Mouse (Mus musculus) B cell, adult 2 months (primary cell): ENCODE data around the gene Lemd1.

Experiments used
- DNase-seq, 2 experiments: peaks; one replicate each; pipeline ENCODE4 v3.0.0; 2022

Gene Lemd1

DNA sequence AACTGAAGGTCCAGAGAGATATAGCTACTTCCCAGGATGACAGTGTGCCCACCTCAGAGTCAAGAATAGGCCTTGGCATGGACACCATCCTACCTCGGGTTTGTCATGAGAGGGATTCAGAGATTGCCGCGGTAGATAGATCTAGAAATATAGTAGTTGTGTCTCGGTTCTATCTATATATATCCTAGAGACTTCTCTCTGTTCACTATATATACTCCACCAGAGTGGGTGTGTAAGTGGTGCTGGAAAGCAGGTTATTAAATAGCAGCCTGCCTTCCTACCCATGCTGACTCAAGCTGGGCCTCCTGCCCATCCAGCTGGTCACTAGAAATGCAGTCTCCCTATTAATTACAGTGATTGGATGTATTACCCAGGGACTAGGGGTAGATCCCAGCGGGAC lies 11.5 kb downstream of the Lemd1 start:
- DNase-seq = no peak

DNA sequence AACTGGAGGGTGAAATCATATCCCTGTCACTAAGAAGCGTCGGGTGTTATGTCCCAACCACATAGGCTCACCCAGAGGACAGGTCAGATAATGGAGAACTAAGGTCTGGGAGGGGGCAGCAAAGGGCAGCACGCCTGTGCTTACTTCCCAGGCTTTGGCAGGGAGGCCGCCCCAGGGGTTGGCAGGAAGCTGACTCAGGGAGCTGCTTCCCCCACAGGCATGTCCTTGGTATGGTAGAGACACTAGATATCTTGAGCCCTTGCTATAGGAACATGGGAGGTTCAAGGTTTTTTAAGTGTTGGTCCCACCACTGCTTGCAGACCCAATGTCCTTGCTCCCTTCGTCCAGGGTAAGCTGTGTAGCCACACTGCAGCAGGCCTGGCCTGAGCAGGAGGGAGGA lies 14.7 kb downstream of the Lemd1 start:
- DNase-seq = no peak

GRCm38 (mm10) chr1:132206828-132207227 lies 15.6 kb downstream of the Lemd1 start:
- DNase-seq = no peak

DNA sequence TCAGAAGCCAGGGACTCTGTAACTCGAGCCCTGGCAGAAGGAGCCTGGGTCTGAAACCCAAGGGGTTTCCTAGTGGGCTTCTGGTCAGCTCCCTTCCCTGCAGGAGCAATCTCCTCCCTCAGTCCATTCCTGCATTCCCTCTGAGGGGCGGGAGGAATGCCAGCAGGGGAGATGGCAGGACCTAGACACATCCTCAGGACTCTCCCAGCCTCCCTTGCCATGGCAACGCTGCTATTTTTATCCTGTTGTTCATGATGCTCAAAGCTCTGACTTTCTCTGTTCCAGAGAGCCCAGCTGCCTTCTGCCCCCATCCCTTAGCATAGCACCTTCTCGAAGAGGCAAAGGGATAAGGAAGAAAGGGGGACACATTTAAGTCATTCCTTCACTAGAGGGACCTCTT lies 16.9 kb downstream of the Lemd1 start:
- DNase-seq = no peak

DNA sequence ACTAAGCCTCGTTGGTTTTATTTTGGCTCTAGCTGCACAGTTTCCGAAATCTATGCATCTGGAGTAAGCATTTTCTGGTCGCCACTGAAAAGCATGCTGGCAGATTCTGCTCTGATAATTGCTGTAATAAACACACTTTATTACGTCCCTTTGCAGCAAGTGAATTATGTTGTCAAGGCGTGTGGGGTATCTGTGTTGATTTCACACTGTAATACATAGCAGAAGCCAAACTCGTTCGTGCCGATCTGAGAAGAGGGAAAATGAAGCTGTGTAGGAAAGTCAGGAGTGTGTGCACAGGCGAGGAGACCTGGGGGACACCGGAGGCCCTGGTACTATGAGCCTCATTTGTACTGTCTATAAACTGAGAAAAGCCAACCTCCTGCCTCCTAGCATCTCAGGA lies 18.2 kb downstream of the Lemd1 start:
- DNase-seq = no peak

- peak; percentile 32 to 39 for DNase-seq
These were observed 19.7 kb downstream of the Lemd1 start for GRCm38 (mm10) chr1:132210922-132211321.

DNA sequence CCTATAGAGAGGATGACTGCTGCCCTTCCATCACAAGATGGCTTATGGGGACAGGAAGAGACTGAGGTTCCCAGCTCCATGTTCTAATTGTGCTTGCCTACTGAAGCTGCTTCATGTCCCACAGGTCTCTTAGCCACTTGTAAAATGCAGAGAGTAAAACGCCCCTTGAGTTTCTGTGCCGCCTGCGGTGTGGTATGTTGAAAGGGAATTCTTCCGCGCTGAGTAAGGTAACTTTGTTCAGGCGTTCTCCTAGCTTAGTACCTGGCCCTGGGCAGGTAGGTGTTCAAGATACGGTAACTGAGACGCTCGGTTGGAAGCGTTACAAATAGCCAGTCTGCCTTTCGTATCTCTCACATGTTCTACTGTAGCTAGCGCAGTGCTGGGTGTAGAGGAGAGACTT lies 20.4 kb downstream of the Lemd1 start:
- no peak for DNase-seq

GRCm38 (mm10) chr1:132212218-132212617 lies 21.0 kb downstream of the Lemd1 start:
- DNase-seq = peak; percentile 60 to 62

DNA sequence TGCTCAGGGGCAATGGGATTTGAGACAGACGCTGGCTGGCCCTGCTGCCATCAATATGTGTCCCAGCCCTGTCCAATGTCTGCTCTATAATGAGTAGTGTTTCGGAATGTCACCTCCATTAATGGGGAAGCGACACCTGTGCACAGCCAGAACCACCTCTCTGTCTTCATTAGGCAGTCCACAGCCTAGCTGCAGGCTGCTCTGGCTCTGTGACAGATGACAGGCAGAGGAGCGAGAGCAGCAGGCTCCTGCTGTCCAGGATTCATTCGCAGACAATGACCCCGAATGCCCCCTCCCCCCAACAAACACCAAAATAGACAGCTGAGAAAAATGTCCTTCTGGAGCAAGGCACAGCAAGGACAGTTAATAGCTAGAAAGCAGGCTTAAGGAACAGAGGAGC lies 21.8 kb downstream of the Lemd1 start:
- no peak for DNase-seq

DNA sequence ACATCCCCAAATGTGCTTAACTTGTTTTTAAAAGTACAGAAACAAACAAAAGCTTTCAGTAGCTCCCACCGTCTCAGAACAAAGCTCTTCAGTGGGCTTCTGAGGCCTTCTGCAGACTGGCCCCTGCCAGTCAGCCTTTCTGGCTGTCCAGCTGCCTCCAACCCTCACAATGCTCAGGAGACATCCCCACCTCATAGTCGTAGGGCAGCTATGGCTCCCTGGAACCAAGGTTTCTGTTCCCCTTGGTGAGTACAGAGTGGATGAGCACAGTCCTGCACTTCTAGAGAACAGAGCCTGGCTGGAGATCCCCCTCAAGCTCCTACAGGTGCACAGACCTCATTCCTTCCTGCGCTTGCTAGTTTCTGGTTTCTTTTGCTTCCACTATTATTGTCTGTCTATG lies 25.0 kb downstream of the Lemd1 start:
- no peak for DNase-seq

DNA sequence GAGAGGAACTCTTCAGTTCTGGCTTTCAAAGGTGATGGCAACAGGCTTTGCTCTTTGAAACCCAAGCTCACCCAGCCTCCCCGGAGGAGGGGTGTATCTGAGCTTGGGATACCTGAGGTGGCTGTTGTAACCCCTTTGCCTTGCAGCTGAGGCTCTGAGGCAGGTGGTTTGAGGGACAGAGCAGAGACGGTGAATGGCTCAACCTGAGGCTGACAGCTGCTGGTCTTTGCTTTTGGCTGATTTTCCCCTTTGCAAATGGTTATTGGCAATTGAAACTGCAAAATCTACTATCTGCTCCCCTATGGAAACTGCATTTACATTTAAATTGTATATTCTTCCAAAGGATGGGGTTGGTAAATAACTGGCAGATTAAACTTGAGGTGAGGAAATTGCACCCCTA lies 30.4 kb downstream of the Lemd1 start:
- DNase-seq = no peak

DNA sequence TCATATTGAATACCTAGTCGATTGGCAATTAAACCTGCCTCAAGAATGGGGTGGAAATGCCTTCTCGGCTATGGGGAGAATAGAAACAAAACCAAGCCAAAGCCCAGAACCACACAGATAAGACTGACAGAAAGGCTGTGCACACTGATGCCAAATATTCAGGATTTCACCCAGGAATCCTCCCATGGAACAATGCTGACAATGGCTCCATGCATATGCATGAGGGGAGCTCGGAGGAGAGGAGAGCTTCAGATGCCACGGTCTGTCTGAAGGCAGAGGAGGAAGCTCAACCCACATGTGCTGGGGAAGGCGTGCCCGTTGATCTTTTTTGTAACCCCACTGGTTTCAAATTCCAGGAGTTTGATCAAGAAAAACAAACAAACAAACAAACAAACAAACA lies 30.9 kb downstream of the Lemd1 start:
- DNase-seq = no peak

DNA sequence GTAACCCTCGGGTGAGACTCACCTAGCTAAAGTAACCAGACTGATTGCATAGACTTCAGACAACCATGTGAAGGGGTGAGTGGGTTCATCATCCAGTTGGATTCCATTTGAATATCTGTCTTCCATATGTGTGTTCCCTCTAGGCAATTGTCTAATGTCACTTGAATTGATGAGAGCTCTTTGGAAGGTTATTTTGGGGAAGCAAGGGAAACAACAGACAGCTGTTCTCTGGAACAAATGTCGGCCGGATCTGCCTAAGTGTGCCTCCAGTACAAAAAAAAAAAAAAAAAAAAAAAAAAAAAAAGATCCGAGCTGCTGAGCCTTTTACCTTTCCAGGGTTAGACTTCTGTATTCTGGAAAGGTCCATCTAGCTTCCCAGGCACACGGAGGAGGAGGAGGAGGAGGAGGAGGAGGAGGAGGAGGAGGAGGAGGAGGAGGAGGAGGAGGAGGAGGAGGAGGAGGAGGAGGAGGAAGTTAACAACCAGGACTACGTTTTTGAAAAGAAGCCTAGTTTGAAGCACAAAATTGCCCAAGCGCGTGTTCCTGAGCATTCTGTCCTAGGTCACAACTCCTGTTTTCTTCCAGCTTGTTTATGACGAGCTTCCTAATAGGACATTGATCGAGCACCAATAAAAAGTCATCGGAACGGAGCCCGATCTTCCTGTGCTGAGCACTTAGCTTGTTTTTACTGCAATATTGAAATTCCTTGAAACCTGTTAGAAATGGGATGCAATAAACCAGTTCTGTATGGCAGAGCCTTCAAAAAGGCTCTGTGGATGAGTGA lies 35.3 kb downstream of the Lemd1 start:
- DNase-seq = no peak

DNA sequence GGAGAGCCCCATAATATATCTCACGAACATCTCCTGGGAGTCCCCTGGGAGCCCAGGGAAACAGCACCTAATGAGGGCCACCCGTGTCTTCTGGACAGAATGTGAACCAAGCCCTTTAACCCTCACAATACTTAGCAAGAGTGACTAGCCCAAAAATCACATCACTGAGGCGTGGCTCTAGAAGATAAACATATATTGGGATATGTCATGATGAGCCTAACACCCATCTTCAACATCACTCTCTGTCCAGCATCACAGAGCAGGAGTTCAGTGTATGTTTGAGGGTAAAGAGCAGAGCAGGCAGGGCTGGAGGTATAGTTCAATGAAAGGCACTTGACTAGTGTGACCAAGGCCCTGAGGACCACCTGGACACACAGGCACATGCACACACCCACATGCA lies 38.4 kb downstream of the Lemd1 start, which contains the start of gene Gm10188:
Gm10188 (minus strand) TSS at position 101 of the 400 bp plus-strand sequence.
- no peak for DNase-seq

DNA sequence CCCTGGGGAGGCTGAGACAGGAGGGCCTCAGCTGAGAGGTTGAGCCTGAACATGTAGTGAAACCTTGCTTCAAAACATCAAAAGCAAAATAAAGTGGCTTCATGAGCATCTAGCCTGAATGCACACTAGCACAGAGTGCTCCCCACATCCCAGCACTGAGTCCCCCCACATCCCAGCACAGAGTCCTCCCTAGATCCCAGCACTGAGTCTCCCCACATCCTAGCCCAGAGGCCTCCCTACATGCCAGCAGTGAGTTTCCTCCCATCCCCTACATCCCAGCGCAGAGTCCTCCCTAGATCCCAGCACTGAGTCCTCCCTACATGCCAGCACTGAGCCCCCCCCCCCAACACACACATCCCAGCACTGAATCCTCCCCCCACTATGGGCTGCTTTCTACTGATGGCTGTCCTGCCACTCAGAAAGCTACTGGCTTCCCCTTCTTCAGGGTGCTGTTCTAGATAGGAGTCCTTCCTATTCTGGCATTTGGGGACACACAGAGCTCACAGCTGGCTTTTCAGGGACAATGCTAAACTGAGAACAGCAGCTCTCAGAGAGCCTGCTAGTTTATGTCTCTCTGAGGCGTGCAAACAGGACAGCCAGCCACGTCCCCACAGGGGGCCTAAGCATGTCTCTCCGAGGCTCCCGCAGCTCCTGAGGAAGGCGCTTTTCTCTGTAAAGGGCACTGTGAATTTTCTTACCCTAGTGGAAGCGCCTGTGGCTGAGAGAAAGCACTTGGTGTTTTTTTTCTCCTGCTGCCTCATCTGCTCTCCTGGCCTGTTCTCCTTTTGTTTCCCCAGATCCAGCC lies 40.4 kb downstream of the Lemd1 start:
- DNase-seq = no peak

GRCm38 (mm10) chr1:132233566-132233965 lies 42.3 kb downstream of the Lemd1 start:
- peak; percentile 17 to 27 for DNase-seq

GRCm38 (mm10) chr1:132234757-132235273 lies 43.6 kb downstream of the Lemd1 start:
- DNase-seq = no peak

DNA sequence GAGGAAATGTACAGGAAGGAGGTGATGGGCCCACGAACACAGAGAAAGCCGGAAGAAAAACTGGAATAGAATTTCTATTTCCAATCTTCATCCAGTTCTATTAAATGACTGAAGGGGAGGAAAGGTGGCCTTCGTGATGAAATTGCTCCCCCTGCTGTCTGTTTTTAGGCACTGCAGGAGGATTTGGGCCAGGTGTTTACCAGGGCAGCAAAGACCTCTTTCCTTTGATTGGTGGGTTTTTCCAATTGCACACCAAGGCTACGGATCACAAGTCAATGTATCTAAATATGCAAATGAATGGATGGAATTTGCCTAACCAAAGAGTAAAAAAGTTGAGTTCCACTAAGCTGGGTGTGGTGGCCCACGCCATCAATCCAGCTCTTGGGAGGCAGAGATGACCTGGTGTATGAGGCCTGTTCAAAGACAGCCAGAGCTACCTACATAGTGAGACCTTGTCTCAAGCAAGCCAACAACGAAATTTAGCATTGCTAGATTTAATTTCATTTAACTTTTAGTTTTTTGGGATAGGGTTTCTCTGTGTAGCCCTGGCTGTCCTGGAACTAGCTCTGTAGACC lies 46.4 kb downstream of the Lemd1 start:
- peak; percentile 76 to 79 for DNase-seq

DNA sequence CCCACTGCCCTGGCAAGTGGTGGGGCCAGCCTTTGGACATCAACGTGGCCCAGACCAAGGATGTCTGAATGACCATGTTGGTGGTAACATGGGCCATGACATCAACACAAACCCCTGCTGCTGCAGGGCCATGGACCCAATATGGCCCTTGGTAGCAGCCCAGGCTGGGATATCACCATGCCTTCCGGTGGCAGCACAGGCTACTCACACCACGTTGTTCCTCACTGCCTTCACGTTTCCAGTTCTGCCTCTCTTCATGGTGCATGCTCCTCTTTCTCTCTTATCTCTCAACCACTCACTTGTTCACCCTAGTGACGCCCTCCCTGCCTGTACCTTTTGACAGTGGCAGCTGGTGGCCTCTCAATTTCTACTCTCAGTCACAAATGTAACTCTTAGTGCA lies 53.8 kb downstream of the Lemd1 start:
- DNase-seq = no peak

DNA sequence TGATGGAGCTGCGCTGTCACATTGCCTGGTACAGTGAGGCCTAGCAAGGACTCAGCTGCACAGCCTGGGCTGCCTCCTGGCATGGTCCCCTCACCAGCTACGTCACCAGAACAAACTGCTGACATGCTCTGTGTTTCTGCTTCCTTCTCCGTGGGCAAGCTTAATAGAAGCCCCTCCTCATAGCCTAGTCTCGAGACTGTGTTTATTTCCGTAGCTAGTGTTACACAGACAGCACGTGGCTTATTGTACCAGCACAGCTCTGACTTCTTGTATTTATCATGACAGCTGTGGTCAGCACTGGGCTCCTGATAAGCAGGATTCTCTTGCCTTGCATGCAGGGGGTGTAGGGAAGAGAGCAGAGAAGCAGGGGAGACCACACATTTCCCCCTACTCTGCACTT lies 54.9 kb downstream of the Lemd1 start:
- DNase-seq = peak; percentile 56 to 58

DNA sequence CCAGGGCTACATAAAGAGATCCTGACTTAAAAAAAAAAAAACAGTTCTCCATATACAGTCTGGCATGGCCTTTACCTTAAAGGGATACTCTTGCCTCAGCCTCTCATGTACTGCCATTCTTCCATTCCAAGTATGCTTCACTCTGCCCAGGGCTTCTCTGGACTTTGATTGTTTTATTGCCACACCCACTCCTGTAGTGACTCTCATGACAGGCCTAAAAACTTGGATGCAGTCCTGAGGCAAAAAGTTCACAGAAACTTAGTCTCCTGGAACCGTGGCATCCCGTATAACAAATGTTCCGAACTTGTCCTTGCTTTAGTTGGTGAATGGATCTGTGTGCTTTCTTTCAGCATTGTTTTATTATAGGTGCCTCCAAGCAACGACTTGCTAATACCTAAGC lies 55.4 kb downstream of the Lemd1 start:
- DNase-seq = no peak

DNA sequence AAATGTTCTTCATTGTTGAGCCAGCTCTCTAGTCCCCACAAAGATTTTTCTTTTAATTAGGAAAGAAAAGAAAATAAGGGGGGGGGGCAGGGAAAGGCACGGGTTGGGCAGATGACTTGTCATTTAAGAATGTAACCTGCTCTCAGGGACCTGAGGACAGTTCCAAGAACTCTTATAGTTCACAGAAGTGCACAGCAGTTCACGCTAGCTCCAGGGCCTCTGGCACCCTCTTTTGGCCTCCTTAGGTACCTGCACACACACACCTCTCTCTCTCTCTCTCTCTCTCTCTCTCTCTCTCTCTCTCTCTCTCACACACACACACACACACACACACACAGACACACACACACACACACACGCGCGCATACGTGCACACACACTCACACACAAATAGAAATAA lies 63.2 kb downstream of the Lemd1 start:
- no peak for DNase-seq

DNA sequence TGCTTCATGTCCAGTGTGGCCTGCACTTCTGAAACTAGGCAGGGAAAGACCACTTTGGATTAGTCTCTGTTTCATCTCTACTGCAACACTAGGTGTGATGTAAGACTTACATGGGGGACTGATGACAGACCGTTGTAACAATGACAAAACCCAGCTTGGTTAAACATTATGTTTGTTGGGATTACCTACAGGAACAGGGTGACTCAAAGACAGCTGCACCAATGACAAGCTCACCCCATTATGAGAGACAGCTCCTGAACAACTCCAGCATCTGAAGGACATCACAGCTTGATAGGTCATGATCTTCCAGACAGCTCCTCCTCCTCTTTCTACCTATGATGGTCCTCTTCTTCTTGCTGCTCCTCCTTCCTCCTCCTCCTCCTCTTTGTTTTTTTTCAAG lies 69.1 kb downstream of the Lemd1 start:
- no peak for DNase-seq

- peak; percentile 48 to 49 for DNase-seq
These were observed 69.8 kb downstream of the Lemd1 start for GRCm38 (mm10) chr1:132261058-132261457.
